Comparison of ENCODE assay signal across 8 mouse cellular contexts in genomic region chr7:43894836-43895235, GRCm38 (mm10). TPM values are rescaled to one million over a fixed set of nuclear protein-coding genes. Genes with fewer than 3 reads are reported as not detected.
DNase-seq lines count a peak whose midpoint lies in the region; ATAC-seq and TF ChIP-seq lines count a peak whose summit lies in the region.

No protein-coding gene starts in this region.

- no peaks in the 10 kb centered on the region for H3K36me3 ChIP-seq in heart, embryonic 11.5 days (ENCODE audit: control insufficient read depth, insufficient read depth, low read length)
- H3K36me3 ChIP-seq in kidney, embryonic 15.5 days, result no peaks in the 10 kb centered on the region
- no peaks in the 10 kb centered on the region for H3K36me3 ChIP-seq in limb, embryonic 14.5 days (ENCODE audit: control insufficient read depth, insufficient read depth, low read length)

- no peak overlapping the region for H3K4me2 ChIP-seq in heart, embryonic 11.5 days
- no peak overlapping the region for H3K4me2 ChIP-seq in kidney, embryonic 15.5 days
- H3K4me2 ChIP-seq in limb, embryonic 14.5 days (replicated peaks; ENCODE audit: low read depth, low read length, severe bottlenecking), result no peak overlapping the region

- WGBS in heart, embryonic 11.5 days (ENCODE audit: insufficient replicate concordance), result 9% methylated on average over 1 of the region's 1 CpGs
- WGBS in kidney, embryonic 15.5 days, result 5% methylated on average over 1 of the region's 1 CpGs
- WGBS in limb, embryonic 14.5 days, result 0% methylated on average over 1 of the region's 1 CpGs

- H3K4me1 ChIP-seq in embryonic fibroblast, embryonic 13.5 days (ENCODE audit: control insufficient read depth, insufficient read depth, low read length), result no peaks in the 10 kb centered on the region
- no peaks in the 10 kb centered on the region for H3K4me1 ChIP-seq in heart, embryonic 11.5 days (ENCODE audit: control insufficient read depth, insufficient read depth, low read length)
- no peaks in the 10 kb centered on the region for H3K4me1 ChIP-seq in kidney, embryonic 15.5 days
- no peaks in the 10 kb centered on the region for H3K4me1 ChIP-seq in limb, embryonic 14.5 days (ENCODE audit: control insufficient read depth, insufficient read depth, low read length)

- H3K4me3 ChIP-seq in embryonic fibroblast, embryonic 13.5 days (ENCODE audit: insufficient read depth, low read length), result no peak overlapping the region
- H3K4me3 ChIP-seq in heart, embryonic 11.5 days (ENCODE audit: low read depth, low read length), result no peak overlapping the region
- no peak overlapping the region for H3K4me3 ChIP-seq in kidney, embryonic 15.5 days (replicated peaks)
- no peak overlapping the region for H3K4me3 ChIP-seq in limb, embryonic 14.5 days (replicated peaks; ENCODE audit: low read length)

- TF ChIP-seq CTCF in embryonic fibroblast, embryonic 13.5 days (IDR thresholded peaks at IDR 0.05; ENCODE audit: borderline replicate concordance, insufficient read depth, low read length), result peak; percentile 63; the same call in 1 of the 2 replicates

- peak; percentile 67 to 73 for DNase-seq in B cell, adult 2 months
- DNase-seq in brain, adult 2 months (ENCODE audit: low read depth, low spot score), result peak; percentile 91
- DNase-seq in limb, embryonic 14.5 days (ENCODE audit: low spot score), result peak; percentile 90
- DNase-seq in spleen, postnatal 36 days (ENCODE audit: low spot score in 2 of 2), result peak; percentile 32 to 48

- H3K27me3 ChIP-seq in heart, embryonic 11.5 days (ENCODE audit: control insufficient read depth, insufficient read depth, low read length), result no peaks in the 10 kb centered on the region
- no peaks in the 10 kb centered on the region for H3K27me3 ChIP-seq in kidney, embryonic 15.5 days
- H3K27me3 ChIP-seq in limb, embryonic 14.5 days (ENCODE audit: control insufficient read depth, insufficient read depth, low read length), result no peaks in the 10 kb centered on the region

- H3K9ac ChIP-seq in heart, embryonic 11.5 days (ENCODE audit: low read depth, low read length), result no peak overlapping the region
- H3K9ac ChIP-seq in kidney, embryonic 15.5 days, result no peak overlapping the region
- no peak overlapping the region for H3K9ac ChIP-seq in limb, embryonic 14.5 days (ENCODE audit: low read depth, low read length, severe bottlenecking)

- peak; percentile 82 for ATAC-seq in heart, embryonic 11.5 days (replicated peaks; ENCODE audit: insufficient number of reproducible peaks, low FRiP score, low TSS enrichment)
- ATAC-seq in kidney, embryonic 15.5 days (replicated peaks; ENCODE audit: low FRiP score), result peak; percentile 97
- ATAC-seq in limb, embryonic 14.5 days (ENCODE audit: low FRiP score, low read depth), result peak; percentile 77
- ATAC-seq in monocyte, adult 5-6 weeks (replicated peaks; ENCODE audit: insufficient number of reproducible peaks, low FRiP score, low TSS enrichment, poor library complexity, severe bottlenecking), result peak; percentile 84

- H3K27ac ChIP-seq in embryonic fibroblast, embryonic 13.5 days (ENCODE audit: insufficient read depth, low read length), result no peak overlapping the region
- no peak overlapping the region for H3K27ac ChIP-seq in heart, embryonic 11.5 days (ENCODE audit: low read depth, low read length)
- H3K27ac ChIP-seq in kidney, embryonic 15.5 days, result no peak overlapping the region
- no peak overlapping the region for H3K27ac ChIP-seq in limb, embryonic 14.5 days (replicated peaks; ENCODE audit: low read depth, low read length)

- no peak for TF ChIP-seq POLR2A in embryonic fibroblast, embryonic 13.5 days (IDR thresholded peaks at IDR 0.05; ENCODE audit: low read depth, low read length)
- TF ChIP-seq POLR2A in limb, embryonic 14.5 days (IDR thresholded peaks at IDR 0.05; ENCODE audit: borderline replicate concordance, extremely low read depth, insufficient read depth, insufficient read length), result no peak

- no peaks in the 10 kb centered on the region for H3K9me3 ChIP-seq in heart, embryonic 11.5 days (replicated peaks; ENCODE audit: control insufficient read depth, low read length)
- H3K9me3 ChIP-seq in kidney, embryonic 15.5 days (replicated peaks), result no peaks in the 10 kb centered on the region
- no peaks in the 10 kb centered on the region for H3K9me3 ChIP-seq in limb, embryonic 14.5 days (ENCODE audit: control insufficient read depth, low read length)

RNA-seq across cellular contexts. Expression of gene Klk4, which starts 13.9 kb away (rescaled TPM):
- polyA plus RNA-seq in embryonic fibroblast, embryonic 13.5 days (2011; ENCODE audit: insufficient read length, low read depth, missing spikeins), result not detected in 2 replicates
- polyA plus RNA-seq in heart, embryonic 11.5 days (2014; fragmentation: Nextera tagmentation; extraction: Ambion mirVana), result not detected in 2 replicates
- polyA plus RNA-seq in kidney, embryonic 15.5 days (2015; fragmentation: Nextera tagmentation; extraction: Ambion mirVana), result 0.12 TPM in 1 of 2 replicates, not detected in the other
- polyA plus RNA-seq in limb, embryonic 14.5 days (2012; rRNA removed), result 0.09 and 0.12 TPM in 2 replicates
- not detected in 2 replicates for polyA plus RNA-seq in limb, embryonic 14.5 days (2014; fragmentation: Nextera tagmentation; extraction: Ambion mirVana)
- not detected in 3 replicates for total RNA-seq in monocyte, adult 5-6 weeks (2017)

RNA-seq across cellular contexts. Expression of gene Klk15, which starts 38.7 kb away (rescaled TPM):
- not detected in 2 replicates for polyA plus RNA-seq in embryonic fibroblast, embryonic 13.5 days (2011; ENCODE audit: insufficient read length, low read depth, missing spikeins)
- not detected in 2 replicates for polyA plus RNA-seq in heart, embryonic 11.5 days (2014; fragmentation: Nextera tagmentation; extraction: Ambion mirVana)
- polyA plus RNA-seq in kidney, embryonic 15.5 days (2015; fragmentation: Nextera tagmentation; extraction: Ambion mirVana), result not detected in 2 replicates
- not detected in 2 replicates for polyA plus RNA-seq in limb, embryonic 14.5 days (2012; rRNA removed)
- not detected in 2 replicates for polyA plus RNA-seq in limb, embryonic 14.5 days (2014; fragmentation: Nextera tagmentation; extraction: Ambion mirVana)
- total RNA-seq in monocyte, adult 5-6 weeks (2017), result not detected in 3 replicates

RNA-seq across cellular contexts. Expression of gene Klk5, which starts 53.1 kb away (rescaled TPM):
- not detected in 2 replicates for polyA plus RNA-seq in embryonic fibroblast, embryonic 13.5 days (2011; ENCODE audit: insufficient read length, low read depth, missing spikeins)
- polyA plus RNA-seq in heart, embryonic 11.5 days (2014; fragmentation: Nextera tagmentation; extraction: Ambion mirVana), result not detected in 2 replicates
- not detected in 2 replicates for polyA plus RNA-seq in kidney, embryonic 15.5 days (2015; fragmentation: Nextera tagmentation; extraction: Ambion mirVana)
- polyA plus RNA-seq in limb, embryonic 14.5 days (2012; rRNA removed), result 0.40 and 0.55 TPM in 2 replicates
- 0.80 and 2.7 TPM in 2 replicates for polyA plus RNA-seq in limb, embryonic 14.5 days (2014; fragmentation: Nextera tagmentation; extraction: Ambion mirVana)
- total RNA-seq in monocyte, adult 5-6 weeks (2017), result not detected in 3 replicates

RNA-seq across cellular contexts. Expression of gene Klk1b8, which starts 55.6 kb away (rescaled TPM):
- polyA plus RNA-seq in embryonic fibroblast, embryonic 13.5 days (2011; ENCODE audit: insufficient read length, low read depth, missing spikeins), result not detected in 2 replicates
- polyA plus RNA-seq in heart, embryonic 11.5 days (2014; fragmentation: Nextera tagmentation; extraction: Ambion mirVana), result not detected in 2 replicates
- polyA plus RNA-seq in kidney, embryonic 15.5 days (2015; fragmentation: Nextera tagmentation; extraction: Ambion mirVana), result 0.19 TPM in 1 of 2 replicates, not detected in the other
- polyA plus RNA-seq in limb, embryonic 14.5 days (2012; rRNA removed), result not detected in 2 replicates
- not detected in 2 replicates for polyA plus RNA-seq in limb, embryonic 14.5 days (2014; fragmentation: Nextera tagmentation; extraction: Ambion mirVana)
- total RNA-seq in monocyte, adult 5-6 weeks (2017), result not detected in 3 replicates

Comparison
In these comparisons a context has a peak if more than half of its experiments do, and no peak if none do; other contexts are left out.
1. DNase-seq: peak in every context shown above with its lines; median percentile 91 in brain, adult 2 months; 90 in limb, embryonic 14.5 days; 70 in B cell, adult 2 months; 40 in spleen, postnatal 36 days.